Mouse (Mus musculus) midbrain, postnatal 0 days (tissue): ENCODE measurements around the gene Sectm1b. TPM values are rescaled to one million over a fixed set of nuclear protein-coding genes. Genes with fewer than 3 reads are reported as not detected.
"Not testable (repeated sequence)": the region's sequence is repeated elsewhere in the genome, so short reads cannot be mapped to it uniquely, and the experiment has no call there.

Experiments used
- ATAC-seq: fragments of 200-750 bp; cut with Nextera tagmentation; 2 replicates; pipeline ENCODE4 v1.8.0; 2017; ENCODE audit warnings: moderate number of reproducible peaks, mild to moderate bottlenecking, moderate TSS enrichment, moderate library complexity; ENCODE audit not compliant: low FRiP score
- DNase-seq: peaks from one replicate; pipeline ENCODE4 v3.0.0-alpha.2; 2015; ENCODE audit warnings: low spot score
- H3K27ac ChIP-seq: fragments of 300-500 bp; sonication (generic); 2 replicates; pipeline ENCODE4 v1.5.1; 2014; ENCODE audit warnings: low read depth, mild to moderate bottlenecking, low read length, mixed read lengths
- H3K27me3 ChIP-seq: fragments of 300-500 bp; sonication (generic); 2 replicates; pipeline ENCODE4 v1.6.1; 2014; ENCODE audit warnings: low read length, control low read depth, mixed read lengths; ENCODE audit not compliant: insufficient read depth
- H3K36me3 ChIP-seq: fragments of 300-500 bp; sonication (generic); 2 replicates; pipeline ENCODE4 v1.6.1; 2014; ENCODE audit warnings: low read length, control low read depth, mixed read lengths; ENCODE audit not compliant: insufficient read depth
- H3K4me1 ChIP-seq: fragments of 300-500 bp; sonication (generic); 2 replicates; pipeline ENCODE4 v1.6.1; 2014; ENCODE audit warnings: mild to moderate bottlenecking, control low read depth, antibody characterized with exemption, low read length, mixed read lengths; ENCODE audit not compliant: insufficient read depth
- H3K4me2 ChIP-seq: fragments of 300-500 bp; sonication (generic); 2 replicates; pipeline ENCODE4 v1.6.1; 2014; ENCODE audit warnings: low read depth, mild to moderate bottlenecking, low read length, mixed read lengths; ENCODE audit not compliant: poor library complexity, severe bottlenecking
- H3K4me3 ChIP-seq: fragments of 300-500 bp; sonication (generic); 2 replicates; pipeline ENCODE4 v1.5.1; 2014; ENCODE audit warnings: low read depth, mild to moderate bottlenecking, low read length, moderate library complexity
- H3K9ac ChIP-seq: fragments of 300-500 bp; sonication (generic); replicated peaks from 2 replicates; pipeline ENCODE4 v1.6.1; 2014; ENCODE audit warnings: mild to moderate bottlenecking, low read length, moderate library complexity, mixed read lengths; ENCODE audit not compliant: poor library complexity, severe bottlenecking
- H3K9me3 ChIP-seq: fragments of 300-500 bp; sonication (generic); 2 replicates; pipeline ENCODE4 v1.6.1; 2016; ENCODE audit warnings: low read length, control low read depth
- CTCF ChIP-seq: IDR thresholded peaks from 2 replicates; pipeline ENCODE4 v1.5.1; 2016; ENCODE audit warnings: antibody characterized with exemption, mild to moderate bottlenecking
- WGBS: fragments of 180-500 bp; shearing (Covaris S2); extraction: QIAGEN DNeasy Blood & Tissue Kit; methylation state at CpG from one replicate; pipeline ENCODE4 v1.1.7; 2014; 5-methylcytosine and 5-hydroxymethylcytosine counted together
- polyA plus RNA-seq: library from polyadenylated mRNA; unstranded; fragments of >200 nt; fragmentation: Nextera tagmentation; extraction: Ambion mirVana; gene quantifications from 2 replicates; pipeline ENCODE4 v1.2.1, GENCODE M21; 2015
- total RNA-seq: library from RNA; depleted of rRNA; stranded (reverse); fragments of >200 nt; gene quantifications from 2 replicates; pipeline ENCODE4 v1.2.3, GENCODE M21; 2014

Sectm1b gene
- total and polyA plus RNA-seq, 2 experiments from 2014 or later: not detected

DNA sequence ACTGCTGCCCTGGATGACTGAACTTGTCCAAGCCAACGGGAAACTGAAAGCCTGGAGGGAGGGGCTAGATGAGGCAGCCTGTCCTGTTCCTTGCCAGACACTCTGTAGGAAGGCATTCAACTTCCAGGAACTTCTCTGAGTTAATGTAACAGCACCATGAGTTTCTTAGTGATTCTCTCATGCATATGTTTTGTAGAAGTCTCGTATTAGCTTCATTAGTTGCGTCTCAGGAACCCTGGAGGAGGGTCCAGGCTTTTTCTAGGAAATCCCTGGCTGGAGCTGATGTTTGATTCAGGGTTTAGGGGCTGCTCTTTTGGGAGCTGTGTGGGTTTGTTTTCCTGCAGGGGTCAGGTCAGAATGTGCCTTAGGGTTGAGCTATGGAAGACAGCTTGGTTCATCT, 17.8 kb upstream of the Sectm1b start, which contains the start of gene Sectm1a:
Gene Sectm1a (minus strand): TSS at position 101 of the 400 bp plus-strand sequence.
- Histone ChIP-seq H3K9ac (no peak within 1 kb of the TSS), H3K27me3 (no peaks in the 10 kb centered on the region), H3K4me1 (no peaks in the 10 kb centered on the region), H3K4me3 (no peak within 1 kb of the TSS), H3K27ac (no peak within 1 kb of the TSS), H3K4me2 (no peak within 1 kb of the TSS), H3K9me3 (no peaks in the 10 kb centered on the region), H3K36me3 (no peaks in the 10 kb centered on the region)
- ATAC-seq (no peak), DNase-seq (no peak)
- 73% methylated on average over 3 of the region's 3 CpGs for WGBS
- TF ChIP-seq CTCF: no peak

DNA sequence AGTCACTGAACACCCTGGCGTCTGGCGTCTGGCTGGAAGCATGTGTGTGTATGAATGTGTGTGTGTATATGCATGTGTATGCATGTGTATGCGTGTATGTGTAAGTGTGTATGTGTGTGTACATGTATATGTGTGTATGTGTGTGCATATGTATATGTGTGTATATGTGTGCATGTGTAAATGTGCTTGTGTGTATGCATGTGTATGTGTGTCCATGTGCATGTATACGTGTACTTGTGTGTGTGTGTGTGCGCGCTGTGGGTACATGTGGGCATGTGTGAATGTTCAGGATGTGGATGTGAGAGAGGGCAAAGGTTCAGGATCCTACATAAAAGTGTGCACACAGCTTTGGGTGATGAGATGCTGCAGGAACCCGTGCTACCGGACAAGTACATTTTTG, 17.0 kb upstream of the Sectm1b start:
- no peak for DNase-seq
- WGBS: 94% methylated on average over 8 of the region's 8 CpGs
- TF ChIP-seq CTCF: no peak

GRCm38 (mm10) chr11:121075655-121076054, 12.3 kb upstream of the Sectm1b start:
- H3K36me3 ChIP-seq: no peaks in the 10 kb centered on the region
- TF ChIP-seq CTCF: no peak
- ATAC-seq: no peak
- no peak overlapping the region for H3K4me3 ChIP-seq
- no peaks in the 10 kb centered on the region for H3K9me3 ChIP-seq
- WGBS: 87% methylated on average over 5 of the region's 5 CpGs
- DNase-seq: no peak
- H3K9ac ChIP-seq: no peak overlapping the region
- no peaks in the 10 kb centered on the region for H3K4me1 ChIP-seq
- H3K27ac ChIP-seq: no peak overlapping the region
- H3K27me3 ChIP-seq: no peaks in the 10 kb centered on the region
- no peak overlapping the region for H3K4me2 ChIP-seq

More for the DNA sequence above, 17.0 kb upstream of the Sectm1b start:
- no peak overlapping the region for H3K9ac ChIP-seq
- H3K27ac ChIP-seq: no peak overlapping the region
- H3K9me3 ChIP-seq: no peaks in the 10 kb centered on the region
- ATAC-seq: no peak
- no peak overlapping the region for H3K4me3 ChIP-seq
- H3K4me2 ChIP-seq: no peak overlapping the region
- H3K27me3 ChIP-seq: no peaks in the 10 kb centered on the region
- H3K36me3 ChIP-seq: no peaks in the 10 kb centered on the region
- H3K4me1 ChIP-seq: no peaks in the 10 kb centered on the region

DNA sequence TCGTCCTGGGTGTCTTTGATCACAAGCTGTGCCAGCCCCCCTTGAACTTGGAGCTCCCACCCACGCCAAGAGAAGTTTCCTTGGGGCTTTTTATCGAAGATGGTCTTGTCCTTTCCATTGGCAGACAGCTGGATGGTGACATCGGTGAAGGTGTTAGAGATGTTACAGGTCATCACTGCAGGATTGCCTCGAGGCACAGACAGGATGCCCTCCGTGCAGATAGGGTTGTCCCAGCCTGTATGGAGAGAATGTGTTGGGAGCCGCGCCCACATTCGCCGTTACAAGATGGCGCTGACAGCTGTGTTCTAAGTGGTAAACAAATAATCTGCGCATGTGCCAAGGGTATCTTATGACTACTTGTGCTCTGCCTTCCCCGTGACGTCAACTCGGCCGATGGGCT, 6.3 kb upstream of the Sectm1b start:
- H3K4me1 ChIP-seq, H3K36me3 ChIP-seq, ATAC-seq, H3K4me2 ChIP-seq, H3K27ac ChIP-seq, H3K9me3 ChIP-seq, H3K9ac ChIP-seq, DNase-seq, H3K4me3 ChIP-seq, H3K27me3 ChIP-seq: not testable (repeated sequence)
- WGBS: 93% methylated on average over 11 of the region's 16 CpGs

GRCm38 (mm10) chr11:121067895-121068294, 4.5 kb upstream of the Sectm1b start:
- H3K27me3 ChIP-seq: no peaks in the 10 kb centered on the region
- no peak overlapping the region for H3K27ac ChIP-seq
- no peaks in the 10 kb centered on the region for H3K4me1 ChIP-seq
- no peak for TF ChIP-seq CTCF
- H3K4me3 ChIP-seq: no peak overlapping the region
- H3K9me3 ChIP-seq: no peaks in the 10 kb centered on the region
- H3K9ac ChIP-seq: no peak overlapping the region
- DNase-seq (no peak), ATAC-seq (no peak)
- H3K36me3 ChIP-seq: no peaks in the 10 kb centered on the region
- no peak overlapping the region for H3K4me2 ChIP-seq
- WGBS: 96% methylated on average over 2 of the region's 2 CpGs

DNA sequence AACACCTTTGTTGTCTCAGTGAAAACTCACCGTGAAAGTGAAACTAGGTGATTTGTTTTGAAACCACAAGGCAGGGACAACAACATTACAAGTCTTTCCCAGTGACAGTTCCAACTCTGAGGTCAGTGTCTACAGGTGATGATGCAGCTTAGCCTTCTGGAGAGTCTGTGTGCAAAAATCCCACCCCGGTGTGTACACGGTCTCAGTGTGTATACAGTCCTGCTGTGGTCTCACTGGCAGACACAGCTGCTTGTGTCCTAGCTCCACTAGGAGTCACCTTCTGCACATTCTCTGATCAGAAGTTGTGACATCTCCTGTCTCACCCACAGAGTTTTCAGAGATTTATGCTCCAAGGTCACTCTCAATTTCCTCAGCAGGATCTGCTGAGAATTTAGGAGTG, 828 bp upstream of the Sectm1b start:
- Histone ChIP-seq H3K9me3 (no peaks in the 10 kb centered on the region), H3K9ac (no peak overlapping the region), H3K27me3 (no peaks in the 10 kb centered on the region), H3K4me1 (no peaks in the 10 kb centered on the region), H3K4me2 (no peak overlapping the region), H3K36me3 (no peaks in the 10 kb centered on the region), H3K4me3 (no peak overlapping the region), H3K27ac (no peak overlapping the region)
- DNase-seq: no peak
- no peak for ATAC-seq
- peak; percentile 45 for TF ChIP-seq CTCF
- WGBS: 84% methylated on average over 3 of the region's 3 CpGs
